Mouse (Mus musculus) retina, postnatal 7 days (tissue): ENCODE measurements around the gene Apoh.
A peak's percentile ranks its signal among the peaks of the same experiment; 100 is the strongest.

Source experiments
- DNase-seq: peaks from one replicate; pipeline ENCODE4 v3.0.0-alpha.2; 2012; ENCODE audit warnings: low read depth, low spot score

Apoh gene

GRCm38 (mm10) chr11:108342781-108343768, at the start of gene Apoh:
Apoh (plus strand) TSS chr11:108343354.
- peak; percentile 13 for DNase-seq

DNA sequence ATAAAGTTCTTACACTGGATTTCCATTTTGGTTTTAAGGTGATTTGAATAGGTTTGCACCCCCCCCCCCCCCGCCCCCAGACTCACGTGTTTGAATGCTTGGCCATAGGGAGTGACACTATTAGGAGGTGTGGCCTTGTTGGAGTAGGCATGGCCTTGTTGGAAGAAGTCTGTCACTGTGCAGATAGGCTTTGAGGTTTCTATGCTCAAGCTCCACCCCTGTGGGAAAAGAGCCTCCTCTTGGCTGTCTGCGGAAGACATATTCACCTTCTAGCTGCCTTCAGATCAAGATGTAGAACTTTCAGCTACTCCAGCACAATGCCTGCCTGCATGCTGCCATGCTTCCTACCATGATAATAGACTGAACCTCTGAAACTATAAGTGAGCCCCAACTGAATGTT, 49.3 kb upstream of the Apoh start:
- DNase-seq, result no peak

GRCm38 (mm10) chr11:108294305-108294813, 48.8 kb upstream of the Apoh start:
- no peak for DNase-seq

DNA sequence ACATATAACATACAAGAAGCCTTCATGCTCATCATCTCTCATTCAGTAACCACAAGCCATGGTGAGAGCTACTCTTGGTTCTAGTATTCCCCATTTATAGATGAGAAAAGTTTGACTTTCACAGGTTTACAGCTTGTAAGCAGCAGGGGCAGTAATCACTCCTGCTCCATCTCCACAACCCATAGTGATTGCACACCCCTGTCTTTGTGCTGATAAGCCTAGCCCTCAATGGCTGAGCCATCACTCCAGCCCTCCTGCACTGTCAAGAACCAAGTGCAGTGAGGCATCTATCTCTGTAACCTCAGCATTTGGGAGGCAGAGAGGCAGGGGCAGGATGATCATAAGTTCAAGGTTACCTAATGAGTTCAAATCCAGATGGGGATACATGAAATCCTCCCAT, 47.8 kb upstream of the Apoh start:
- no peak for DNase-seq

GRCm38 (mm10) chr11:108297956-108298355, 45.2 kb upstream of the Apoh start:
- DNase-seq, result peak; percentile 65

- no peak for DNase-seq
Observed at GRCm38 (mm10) chr11:108299913-108300312, 43.2 kb upstream of the Apoh start.

GRCm38 (mm10) chr11:108300443-108300842, 42.7 kb upstream of the Apoh start:
- no peak for DNase-seq

DNA sequence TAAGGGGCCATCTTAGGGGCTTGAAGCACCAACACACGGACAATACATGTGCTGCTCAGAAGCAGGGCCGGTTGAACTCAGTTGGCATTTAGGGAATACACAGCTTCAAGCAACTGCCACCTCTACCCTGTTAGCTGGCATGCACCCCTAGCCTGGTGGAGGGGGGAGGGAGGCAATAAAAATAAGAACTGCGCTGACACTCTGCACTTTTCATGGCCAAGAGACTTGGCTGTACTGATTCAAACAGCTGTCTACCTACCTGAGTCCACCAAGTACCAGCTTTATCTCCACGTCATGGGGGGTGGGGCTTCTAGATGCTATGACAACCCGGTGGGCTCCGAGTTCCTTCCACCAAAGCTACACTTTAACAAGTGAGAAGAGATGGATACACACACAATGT, 42.1 kb upstream of the Apoh start:
- DNase-seq, result no peak

DNA sequence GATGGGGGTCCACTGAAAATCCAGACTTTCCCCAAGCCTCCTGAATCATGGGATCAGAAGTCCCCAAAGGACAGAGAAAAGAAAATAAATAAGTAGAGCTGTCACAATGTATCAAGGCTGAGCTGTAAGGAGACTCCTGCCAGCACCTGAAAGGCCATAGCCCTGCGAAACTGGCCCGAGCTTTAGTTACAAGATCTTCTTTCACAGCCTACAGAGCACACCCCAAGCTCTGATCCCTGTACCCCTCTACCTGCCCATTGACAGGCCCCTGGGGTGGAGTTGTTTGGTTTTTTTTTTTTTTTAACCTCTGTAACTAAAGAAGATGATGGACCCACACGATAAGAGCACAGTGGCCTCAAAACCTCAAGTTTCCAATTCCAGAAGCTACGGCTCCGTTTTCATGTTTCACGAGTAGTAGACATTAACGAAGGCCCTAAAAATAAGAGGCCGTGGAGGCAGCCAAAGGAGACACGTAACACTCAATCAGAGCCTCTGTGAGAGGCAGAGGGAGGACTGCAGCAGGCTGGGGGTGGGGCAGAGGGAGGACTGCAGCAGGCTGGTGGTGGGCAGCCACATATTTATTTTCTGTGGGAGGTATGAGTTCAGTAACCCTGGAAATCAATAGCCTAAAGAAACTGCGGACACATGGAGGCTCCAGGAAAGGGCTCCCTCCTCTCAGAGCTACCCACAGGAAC, 41.2 kb upstream of the Apoh start:
- DNase-seq, result no peak

DNA sequence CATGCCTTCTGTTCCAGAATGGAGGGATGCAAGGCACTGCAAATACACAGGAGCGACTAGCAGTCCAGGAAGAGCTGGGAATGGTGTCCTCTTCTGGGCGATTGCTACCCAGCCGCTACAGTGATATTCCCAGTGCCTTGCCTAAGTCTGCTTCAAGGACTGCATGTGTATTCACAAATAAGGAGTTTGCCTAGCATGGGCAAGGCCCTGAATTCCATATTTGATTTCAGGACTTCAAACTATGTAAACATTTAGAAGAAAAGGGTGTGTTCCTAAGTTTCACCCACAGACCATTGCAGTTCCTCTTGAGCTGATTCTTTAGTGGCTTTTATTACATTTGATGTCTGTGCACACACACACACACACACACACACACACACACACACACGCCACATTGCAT, 39.4 kb upstream of the Apoh start:
- no peak for DNase-seq

DNA sequence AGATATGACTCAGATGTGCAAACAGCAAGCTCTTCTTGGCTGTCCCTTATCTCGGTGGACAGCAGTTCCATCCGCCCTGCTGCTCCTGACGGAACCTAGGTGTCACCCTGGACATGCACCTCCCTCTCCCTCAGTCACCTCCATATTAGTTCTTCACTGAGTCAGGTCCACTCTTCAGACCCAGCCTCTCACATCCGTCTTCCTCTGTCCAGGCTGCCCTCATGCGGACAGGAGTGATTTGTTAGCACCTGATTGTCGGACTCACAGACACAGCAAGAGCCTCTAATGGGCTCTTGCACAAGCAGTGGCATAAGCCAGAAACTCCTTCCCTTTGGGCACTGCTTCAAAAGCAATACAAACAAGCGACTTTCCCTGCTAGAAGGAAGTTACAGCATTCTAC, 35.9 kb upstream of the Apoh start:
- no peak for DNase-seq

GRCm38 (mm10) chr11:108308253-108308652, 34.9 kb upstream of the Apoh start:
- no peak for DNase-seq

DNA sequence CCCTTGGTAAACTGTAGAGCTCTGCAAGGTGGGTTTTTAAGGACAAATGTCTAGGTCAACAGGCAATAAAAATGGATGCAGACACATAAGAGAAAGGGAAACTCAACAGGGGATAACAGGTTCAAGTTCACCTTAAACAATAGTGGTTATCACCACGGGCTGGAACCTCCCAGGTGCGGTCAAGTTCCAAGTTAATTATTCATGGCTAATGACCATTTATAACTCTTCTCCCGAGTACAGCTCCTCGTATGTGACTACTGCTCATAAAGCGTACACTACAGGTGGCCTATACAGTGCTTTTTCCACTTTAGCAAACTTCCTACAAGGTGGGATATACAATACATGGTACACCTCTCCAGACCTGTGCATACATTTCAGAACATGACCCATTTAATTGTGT, 33.4 kb upstream of the Apoh start:
- DNase-seq, result no peak

DNA sequence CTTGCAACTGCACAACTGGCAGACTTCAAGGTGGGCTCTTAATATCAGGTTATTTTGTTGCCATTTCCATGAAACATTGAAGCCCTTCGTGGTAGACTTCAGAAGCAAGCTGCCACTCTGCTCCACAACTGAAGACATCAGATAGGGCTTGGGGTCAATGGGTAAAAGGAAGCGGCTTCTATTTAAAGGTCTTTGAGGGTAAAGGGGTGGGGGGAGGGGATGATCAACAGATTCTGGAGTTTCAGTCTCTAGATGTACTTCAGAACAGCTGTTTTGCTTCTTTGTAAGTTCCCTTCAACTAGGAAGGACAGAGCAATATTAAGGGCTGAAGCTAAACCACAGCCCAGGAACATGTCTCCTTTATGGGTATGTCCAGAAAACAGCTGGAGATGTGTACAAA, 31.2 kb upstream of the Apoh start:
- DNase-seq, result no peak

GRCm38 (mm10) chr11:108312516-108312915, 30.6 kb upstream of the Apoh start:
- no peak for DNase-seq

- DNase-seq, result no peak
Observed at GRCm38 (mm10) chr11:108315736-108316135, 27.4 kb upstream of the Apoh start.

DNA sequence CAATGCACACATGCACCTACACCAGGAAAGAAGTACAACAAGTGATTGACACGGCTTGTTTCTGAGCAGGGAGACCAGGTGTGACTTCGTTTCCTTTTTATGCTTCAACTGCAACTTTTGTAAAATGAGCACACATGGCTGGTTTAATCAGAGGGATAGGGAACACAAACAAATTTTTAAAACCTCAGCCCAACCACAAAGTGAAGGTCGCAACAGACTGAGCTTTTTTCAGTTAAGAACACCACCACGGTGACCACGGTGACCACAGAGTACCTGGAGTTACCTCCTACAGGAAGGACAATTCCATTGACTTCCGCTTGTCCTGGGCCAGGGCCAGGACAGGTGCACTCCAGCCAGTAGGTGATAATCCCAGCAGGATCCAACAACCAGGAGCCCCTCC, 25.3 kb upstream of the Apoh start:
- no peak for DNase-seq

DNA sequence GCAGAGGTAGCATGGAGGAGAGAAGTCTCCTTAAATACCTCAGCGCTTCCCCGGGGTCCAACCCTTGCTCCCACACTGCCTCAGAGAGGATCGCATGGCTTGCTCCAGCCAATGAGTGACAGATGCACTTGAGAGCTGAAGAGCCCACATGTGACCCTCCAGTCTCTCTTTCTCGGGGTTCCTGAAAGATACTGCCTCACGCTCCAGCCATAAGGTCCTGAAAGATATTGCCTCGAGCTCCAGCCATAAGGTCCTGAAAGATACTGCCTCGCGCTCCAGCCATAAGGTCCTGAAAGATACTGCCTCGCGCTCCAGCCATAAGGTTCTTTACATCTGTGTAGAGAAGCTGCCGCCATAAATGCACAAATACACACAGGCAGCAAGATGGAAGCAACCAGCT, 24.0 kb upstream of the Apoh start:
- no peak for DNase-seq

- DNase-seq, result no peak
Observed at GRCm38 (mm10) chr11:108320561-108320960, 22.6 kb upstream of the Apoh start.

DNA sequence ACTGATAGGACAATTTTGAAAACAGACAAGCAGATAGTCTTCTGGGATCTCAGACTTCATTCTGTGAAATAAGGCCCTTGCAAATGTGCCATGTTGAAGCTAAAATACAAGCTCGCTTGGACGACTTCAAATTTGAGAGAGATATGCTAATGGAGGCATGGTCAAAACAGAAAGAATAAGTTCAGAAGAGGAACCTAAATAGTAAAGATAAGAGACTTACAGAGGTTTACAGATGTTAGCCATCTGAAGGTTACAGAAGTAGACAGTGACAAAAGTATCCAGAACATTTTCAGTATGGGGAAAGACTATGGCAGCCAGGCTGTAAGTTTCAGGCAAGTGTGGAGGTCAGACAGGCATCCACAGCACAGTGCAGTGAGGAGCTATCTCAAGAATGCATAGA, 21.0 kb upstream of the Apoh start:
- DNase-seq, result no peak

GRCm38 (mm10) chr11:108325943-108326342, 17.2 kb upstream of the Apoh start:
- no peak for DNase-seq

DNA sequence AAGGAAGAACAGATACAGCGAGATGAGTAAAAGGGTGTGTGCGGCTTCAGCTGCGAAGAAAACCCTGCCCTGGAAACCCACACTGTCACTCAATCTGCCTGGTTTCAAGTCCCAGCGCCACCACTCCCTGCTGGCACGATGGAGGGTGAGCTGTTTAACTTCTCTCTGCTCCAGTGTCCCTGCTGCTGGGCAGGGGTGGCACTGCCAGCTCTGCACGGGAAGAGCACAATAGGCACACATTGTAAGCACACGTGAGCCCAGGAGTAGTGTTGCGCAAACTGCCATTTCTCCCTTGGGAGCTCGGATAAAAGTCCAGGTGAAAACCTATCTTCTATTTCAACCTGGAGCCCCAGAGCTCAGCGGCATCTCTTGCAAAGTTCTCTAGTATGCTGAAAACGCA, 12.3 kb upstream of the Apoh start:
- no peak for DNase-seq

GRCm38 (mm10) chr11:108333006-108333405, 10.1 kb upstream of the Apoh start:
- no peak for DNase-seq
